Mouse (Mus musculus) adrenal gland, adult (tissue): ENCODE data around the gene Top3b.
"Not testable (repeated sequence)": the region's sequence is repeated elsewhere in the genome, so short reads cannot be mapped to it uniquely, and the experiment has no call there.

Source experiments
- DNase-seq, 2 experiments: peaks; one replicate each; pipeline ENCODE4 v3.0.0; 2022 to 2023; ENCODE audit warnings: low spot score in 1 of 2; ENCODE audit not compliant: inconsistent age in 2 of 2

Gene Top3b

GRCm38 (mm10) chr16:16896382-16897055, 26.0 kb downstream of the Top3b start, which contains the start of gene Ppm1f:
Gene Ppm1f, plus strand, starts transcription at chr16:16896469.
- peak; percentile 97 to 99 for DNase-seq

GRCm38 (mm10) chr16:16897056-16897584, 26.6 kb downstream of the Top3b start:
- no peak for DNase-seq

- DNase-seq = no peak
Observed at GRCm38 (mm10) chr16:16902329-16902728, 31.8 kb downstream of the Top3b start.

GRCm38 (mm10) chr16:16903188-16903587, 32.7 kb downstream of the Top3b start:
- no peak for DNase-seq

- DNase-seq = peak; percentile 79 to 81
Observed at GRCm38 (mm10) chr16:16907799-16908198, 37.3 kb downstream of the Top3b start.

- peak; percentile 81 to 94 for DNase-seq
Observed at GRCm38 (mm10) chr16:16911641-16912597, 41.4 kb downstream of the Top3b start.

GRCm38 (mm10) chr16:16913440-16913839, 42.9 kb downstream of the Top3b start:
- no peak for DNase-seq

GRCm38 (mm10) chr16:16918441-16919117, 48.0 kb downstream of the Top3b start:
- peak; percentile 78 to 82 for DNase-seq

GRCm38 (mm10) chr16:16921021-16921435, 50.5 kb downstream of the Top3b start:
- peak; percentile 80 to 91 for DNase-seq

- DNase-seq = peak; percentile 46 to 87
Observed at GRCm38 (mm10) chr16:16924481-16924880, 53.9 kb downstream of the Top3b start.

GRCm38 (mm10) chr16:16926536-16926935, 56.0 kb downstream of the Top3b start:
- no peak for DNase-seq

GRCm38 (mm10) chr16:16928908-16929307, 58.4 kb downstream of the Top3b start:
- not testable (repeated sequence) for DNase-seq

- peak in 1 of 2 experiments; percentile 14 for DNase-seq
Observed at GRCm38 (mm10) chr16:16930326-16930725, 59.8 kb downstream of the Top3b start.

- peak in 1 of 2 experiments; percentile 23 for DNase-seq
Observed at GRCm38 (mm10) chr16:16930810-16931296, 60.3 kb downstream of the Top3b start.

GRCm38 (mm10) chr16:16939543-16939942, 69.0 kb downstream of the Top3b start:
- DNase-seq = no peak

GRCm38 (mm10) chr16:16941078-16941477, 70.5 kb downstream of the Top3b start:
- no peak for DNase-seq
